Mouse (Mus musculus) frontal cortex, adult (tissue): ENCODE measurements around the gene Ccnt1.
"Not testable (repeated sequence)": the region's sequence is repeated elsewhere in the genome, so short reads cannot be mapped to it uniquely, and the experiment has no call there.

Experiments
- ATAC-seq: cut with Nextera tagmentation; 2 replicates; pipeline ENCODE4 v1.9.2; 2017; ENCODE audit warnings: mild to moderate bottlenecking, moderate library complexity, mixed read lengths; ENCODE audit not compliant: low TSS enrichment

The Ccnt1 gene

GRCm38 (mm10) chr15:98596609-98597008, 25.9 kb upstream of the Ccnt1 start:
- no peak for ATAC-seq

GRCm38 (mm10) chr15:98595049-98595448, 24.3 kb upstream of the Ccnt1 start:
- no peak for ATAC-seq

GRCm38 (mm10) chr15:98594193-98594592, 23.5 kb upstream of the Ccnt1 start:
- ATAC-seq = peak; percentile 94

GRCm38 (mm10) chr15:98591396-98591795, 20.7 kb upstream of the Ccnt1 start:
- no peak for ATAC-seq

- ATAC-seq = no peak
Observed at GRCm38 (mm10) chr15:98589640-98590336, 19.1 kb upstream of the Ccnt1 start.

- ATAC-seq = no peak
Observed at GRCm38 (mm10) chr15:98587751-98588150, 17.0 kb upstream of the Ccnt1 start.

GRCm38 (mm10) chr15:98586141-98586540, 15.4 kb upstream of the Ccnt1 start:
- ATAC-seq = not testable (repeated sequence)

GRCm38 (mm10) chr15:98585421-98585820, 14.7 kb upstream of the Ccnt1 start:
- no peak for ATAC-seq

- no peak for ATAC-seq
Observed at GRCm38 (mm10) chr15:98582996-98583395, 12.3 kb upstream of the Ccnt1 start.

GRCm38 (mm10) chr15:98582410-98582809, 11.7 kb upstream of the Ccnt1 start:
- peak; percentile 59; the same call in 1 of the 2 replicates for ATAC-seq

GRCm38 (mm10) chr15:98579795-98580464, 9.2 kb upstream of the Ccnt1 start:
- peak; percentile 84 for ATAC-seq

GRCm38 (mm10) chr15:98579310-98579709, 8.6 kb upstream of the Ccnt1 start:
- no peak for ATAC-seq

GRCm38 (mm10) chr15:98573293-98573692, 2.6 kb upstream of the Ccnt1 start:
- ATAC-seq = no peak

- no peak for ATAC-seq
Observed at GRCm38 (mm10) chr15:98569795-98570365, 843 bp downstream of the Ccnt1 start.

GRCm38 (mm10) chr15:98569216-98569615, 1.5 kb downstream of the Ccnt1 start:
- ATAC-seq = no peak

- ATAC-seq = no peak
Observed at GRCm38 (mm10) chr15:98568256-98569033, 2.3 kb downstream of the Ccnt1 start.

- ATAC-seq = peak; percentile 94
Observed at GRCm38 (mm10) chr15:98567278-98568134, 3.2 kb downstream of the Ccnt1 start.

GRCm38 (mm10) chr15:98566973-98567277, 3.8 kb downstream of the Ccnt1 start:
- ATAC-seq = no peak; the same call in 1 of the 2 replicates

GRCm38 (mm10) chr15:98557186-98557585, 13.5 kb downstream of the Ccnt1 start:
- ATAC-seq = no peak

GRCm38 (mm10) chr15:98555881-98556280, 14.8 kb downstream of the Ccnt1 start:
- ATAC-seq = no peak

- ATAC-seq = no peak
Observed at GRCm38 (mm10) chr15:98552758-98553157, 18.0 kb downstream of the Ccnt1 start.
